Comparison of ENCODE assay signal across 15 mouse cellular contexts in the genomic region with DNA sequence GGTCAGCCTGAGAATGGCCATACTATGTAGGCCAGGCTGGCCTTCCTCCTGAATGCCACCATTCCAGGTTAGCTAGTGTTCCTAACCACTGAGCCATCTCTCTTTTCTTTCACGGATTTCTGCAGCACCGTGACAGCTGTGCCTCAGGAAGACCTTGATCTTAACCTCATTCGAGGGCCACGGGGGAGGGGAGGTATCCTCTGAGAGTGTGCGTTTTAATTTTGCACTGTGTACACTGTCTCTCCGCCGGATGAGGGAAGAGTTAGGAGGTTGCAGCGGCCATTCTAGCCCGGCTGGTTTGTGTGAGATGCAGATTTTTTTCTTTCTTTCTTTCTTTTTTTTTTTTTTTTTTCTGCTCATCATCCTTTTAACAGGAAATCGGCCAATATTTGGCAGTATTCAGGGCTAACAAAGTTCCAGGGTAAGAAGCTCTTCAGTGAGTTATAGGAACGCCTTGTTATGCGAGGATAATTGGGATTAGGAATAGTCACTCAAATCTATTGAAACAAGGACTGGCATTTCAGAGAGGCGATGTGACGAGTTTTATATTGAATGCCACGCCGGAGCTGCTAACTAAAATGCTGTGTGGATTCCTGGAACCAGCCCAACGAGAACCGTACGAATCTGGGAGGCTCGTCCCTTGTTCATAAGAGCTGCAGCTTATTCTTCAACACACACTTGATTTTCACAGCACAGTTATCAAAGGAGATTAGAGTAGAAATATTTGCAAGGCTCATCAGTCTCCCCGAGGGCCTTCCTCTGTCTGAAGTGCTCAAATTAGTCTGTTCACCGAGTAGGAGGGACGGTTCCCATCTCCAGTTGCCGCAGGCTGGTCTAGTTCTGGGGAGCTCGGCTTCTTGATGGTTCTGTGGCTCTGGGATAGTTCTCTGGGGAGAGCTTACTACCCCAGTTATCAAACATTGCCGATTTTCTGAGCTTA. TPM values are rescaled to one million over a fixed set of nuclear protein-coding genes. Genes with fewer than 3 reads are reported as not detected.
DNase-seq lines count a peak whose midpoint lies in the region; ATAC-seq and TF ChIP-seq lines count a peak whose summit lies in the region.
"Had no signal": no experiment of that assay in that cellular context is flagged by ENCODE, and none has a peak within 500 bp of the region (broad histone marks: within the 10 kb centered on the region; RNA-seq: fewer than 3 reads in every experiment).

No protein-coding gene starts in this region.

- DNase-seq in layer of hippocampus, adult 2 months (ENCODE audit: low spot score in 2 of 2), result peak; percentile 41 to 55
- DNase-seq in layer of hippocampus, adult 9-11 months, result no peak
- DNase-seq in thymus, postnatal 14 days, result peak; percentile 52
- DNase-seq in frontal cortex, postnatal 14 days (ENCODE audit: low spot score in 2 of 2), result no peak
- no peak for DNase-seq in heart, adult 18-20 months
- no peak for DNase-seq in urinary bladder, postnatal 4 days (ENCODE audit: low spot score in 2 of 2)
- DNase-seq: adrenal gland, postnatal 25 days; cerebellum, adult 2 months; heart, adult 2 months; liver; lung, postnatal 36 days had no signal

- H3K27ac ChIP-seq in layer of hippocampus, adult 2 months, result peak overlapping the region; percentile 83
- H3K27ac ChIP-seq in forebrain, embryonic 12.5 days, result peak overlapping the region; percentile 77
- peak overlapping the region; percentile 76 for H3K27ac ChIP-seq in midbrain, embryonic 12.5 days (replicated peaks)
- H3K27ac ChIP-seq: heart, adult 2 months; neural tube, embryonic 12.5 days had no signal

- 0 out of 2 replicates have a peak, but pooled peaks cover 3% of the 10 kb centered on the region for H3K27me3 ChIP-seq in forebrain, embryonic 12.5 days
- H3K27me3 ChIP-seq in midbrain, embryonic 12.5 days, result no peaks in the 10 kb centered on the region
- H3K27me3 ChIP-seq: neural tube, embryonic 12.5 days had no signal

- H3K4me2 ChIP-seq in forebrain, embryonic 12.5 days, result peak overlapping the region; percentile 21; the same call in 1 of the 2 replicates
- H3K4me2 ChIP-seq in midbrain, embryonic 12.5 days (replicated peaks), result peak overlapping the region; percentile 6
- H3K4me2 ChIP-seq: neural tube, embryonic 12.5 days had no signal

- TF ChIP-seq CTCF in layer of hippocampus, adult 2 months (conservative IDR thresholded peaks at IDR 0.05), result no peak

- H3K9ac ChIP-seq in forebrain, embryonic 12.5 days, result peak overlapping the region; percentile 13; the same call in 1 of the 2 replicates
- H3K9ac ChIP-seq in midbrain, embryonic 12.5 days (replicated peaks), result no peak overlapping the region
- H3K9ac ChIP-seq: neural tube, embryonic 12.5 days had no signal

- no peak overlapping the region for H3K4me3 ChIP-seq in layer of hippocampus, adult 2 months
- H3K4me3 ChIP-seq in forebrain, embryonic 12.5 days (replicated peaks), result no peak overlapping the region
- H3K4me3 ChIP-seq in midbrain, embryonic 12.5 days, result no peak overlapping the region
- H3K4me3 ChIP-seq: heart, adult 2 months; neural tube, embryonic 12.5 days had no signal

- H3K9me3 ChIP-seq in forebrain, embryonic 12.5 days, result no peaks in the 10 kb centered on the region
- H3K9me3 ChIP-seq in midbrain, embryonic 12.5 days, result no peaks in the 10 kb centered on the region
- H3K9me3 ChIP-seq: neural tube, embryonic 12.5 days had no signal

- peaks cover 25% of the 10 kb centered on the region for H3K4me1 ChIP-seq in forebrain, embryonic 12.5 days
- peaks cover 25% of the 10 kb centered on the region for H3K4me1 ChIP-seq in midbrain, embryonic 12.5 days

- WGBS in forebrain, embryonic 12.5 days, result 30% methylated on average over 26 of the region's 26 CpGs
- 29% methylated on average over 26 of the region's 26 CpGs for WGBS in midbrain, embryonic 12.5 days

- no peak for ATAC-seq in forebrain, embryonic 12.5 days (ENCODE audit: low FRiP score)
- ATAC-seq in midbrain, embryonic 12.5 days (ENCODE audit: low FRiP score, low read depth), result peak; percentile 73
- ATAC-seq: intestine, embryonic 16.5 days had no signal

- H3K36me3 ChIP-seq in forebrain, embryonic 12.5 days (replicated peaks), result no peaks in the 10 kb centered on the region
- no peaks in the 10 kb centered on the region for H3K36me3 ChIP-seq in midbrain, embryonic 12.5 days
- H3K36me3 ChIP-seq: neural tube, embryonic 12.5 days had no signal

RNA-seq across cellular contexts. Expression of gene Ran, which starts 26.0 kb away (rescaled TPM):
- total RNA-seq in layer of hippocampus, adult 2 months (2021), result 100 to 1,000 TPM; 160 to 167 TPM
- 821 and 873 TPM in 2 replicates for polyA plus RNA-seq in forebrain, embryonic 12.5 days (2016; fragmentation: Nextera tagmentation; extraction: Ambion mirVana)
- 711 and 712 TPM in 2 replicates for polyA plus RNA-seq in midbrain, embryonic 12.5 days (2016; fragmentation: Nextera tagmentation; extraction: Ambion mirVana)
- 100 to 1,000 TPM in 1 of 2 experiments, 10 to 100 TPM in 1; 99.7 to 125 TPM for total RNA-seq in heart, adult 18-20 months (2021)

RNA-seq across cellular contexts. Expression of gene Stx2, which starts 37.5 kb away (rescaled TPM):
- total RNA-seq in layer of hippocampus, adult 2 months (2021), result 10 to 100 TPM; 30.9 to 31.8 TPM
- 23.1 and 25.7 TPM in 2 replicates for polyA plus RNA-seq in forebrain, embryonic 12.5 days (2016; fragmentation: Nextera tagmentation; extraction: Ambion mirVana)
- 25.5 and 26.0 TPM in 2 replicates for polyA plus RNA-seq in midbrain, embryonic 12.5 days (2016; fragmentation: Nextera tagmentation; extraction: Ambion mirVana)
- 10 to 100 TPM; 10.5 to 13.4 TPM for total RNA-seq in heart, adult 18-20 months (2021)

RNA-seq across cellular contexts. Expression of gene Adgrd1, which starts 50.6 kb away (rescaled TPM):
- under 1 TPM; 0.33 to 0.39 TPM for total RNA-seq in layer of hippocampus, adult 2 months (2021)
- 0.05 and 0.09 TPM in 2 replicates for polyA plus RNA-seq in forebrain, embryonic 12.5 days (2016; fragmentation: Nextera tagmentation; extraction: Ambion mirVana)
- polyA plus RNA-seq in midbrain, embryonic 12.5 days (2016; fragmentation: Nextera tagmentation; extraction: Ambion mirVana), result 0.07 and 0.11 TPM in 2 replicates
- 1 to 10 TPM; 3.4 to 4.3 TPM for total RNA-seq in heart, adult 18-20 months (2021)

Comparison
In these comparisons a context has a peak if more than half of its experiments do, and no peak if none do; other contexts are left out.
1. DNase-seq: peak in layer of hippocampus, adult 2 months (2 of 2) and thymus, postnatal 14 days (single experiment); none in layer of hippocampus, adult 9-11 months (single experiment), frontal cortex, postnatal 14 days (0 of 2), heart, adult 18-20 months (0 of 2) and urinary bladder, postnatal 4 days (0 of 2).
2. Peak in every context shown above with its lines, with median percentiles within 50 percentile points of each other: H3K27ac ChIP-seq.